Mouse (Mus musculus): Measurements from ENCODE around the gene Bace1. TPM values are rescaled to one million over a fixed set of nuclear protein-coding genes. Genes with fewer than 3 reads are reported as not detected.

Gene Bace1
- polyA plus RNA-seq, 2 experiments = 37.9 to 39.0 TPM

DNA sequence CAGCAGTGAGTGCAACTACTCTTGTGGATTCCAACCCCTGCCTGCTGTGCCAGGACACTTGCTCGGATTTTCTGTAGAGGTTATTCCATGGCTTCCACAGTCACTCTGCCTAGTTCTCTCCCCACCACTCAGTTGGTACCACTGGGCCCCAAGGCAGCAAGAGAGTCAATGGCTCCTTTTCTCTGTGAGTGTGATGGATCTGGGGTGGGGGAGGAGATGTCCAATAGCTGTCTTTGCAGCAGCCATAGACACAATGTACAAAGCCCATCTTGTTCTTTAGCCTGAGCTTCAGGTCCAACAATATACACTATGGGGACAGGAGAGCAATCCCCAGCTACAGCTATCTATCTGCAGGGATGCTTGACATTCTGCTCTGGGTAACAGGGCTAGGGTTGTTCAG lies 15.8 kb downstream of the Bace1 start:
- Histone ChIP-seq H3K27me3 (ENCODE audit: control insufficient read depth, insufficient read depth, low read length) (no peaks in the 10 kb centered on the region), H3K4me2 (replicated peaks; ENCODE audit: low read depth, low read length, severe bottlenecking) (no peak overlapping the region), H3K9me3 (ENCODE audit: control insufficient read depth, low read length) (no peaks in the 10 kb centered on the region), H3K4me3 (replicated peaks; ENCODE audit: low read length) (no peak overlapping the region), H3K4me1 (ENCODE audit: control insufficient read depth, insufficient read depth, low read length) (peaks cover 16% of the 10 kb centered on the region), H3K9ac (ENCODE audit: low read depth, low read length, severe bottlenecking) (no peak overlapping the region), H3K27ac (replicated peaks; ENCODE audit: low read depth, low read length) (no peak overlapping the region), H3K36me3 (ENCODE audit: control insufficient read depth, insufficient read depth, low read length) (peaks cover 43% of the 10 kb centered on the region)
- DNase-seq (ENCODE audit: low spot score) (no peak), ATAC-seq (ENCODE audit: low FRiP score, low read depth) (no peak)
- no peak for TF ChIP-seq POLR2A (IDR thresholded peaks at IDR 0.05; ENCODE audit: borderline replicate concordance, extremely low read depth, insufficient read depth, insufficient read length)
- WGBS = 100% methylated on average over 1 of the region's 1 CpGs

DNA sequence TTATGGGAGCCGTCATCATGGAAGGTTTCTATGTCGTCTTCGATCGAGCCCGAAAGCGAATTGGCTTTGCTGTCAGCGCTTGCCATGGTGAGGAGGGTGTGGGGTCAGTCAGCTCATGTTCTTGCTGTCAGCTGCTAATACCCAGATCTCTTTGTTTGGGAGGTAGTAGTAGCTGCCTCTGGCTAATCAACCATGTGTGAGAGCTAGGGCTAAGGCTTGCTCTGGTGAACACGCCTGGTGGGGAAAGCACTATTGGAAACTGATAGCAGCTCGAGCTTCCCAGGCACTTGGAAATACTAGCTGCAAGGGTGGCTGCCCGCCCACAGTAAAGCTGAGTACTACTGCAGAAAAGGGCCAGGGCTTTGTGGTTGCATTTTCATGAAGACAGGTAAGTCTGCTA lies 21.0 kb downstream of the Bace1 start:
- no peak overlapping the region for H3K9ac ChIP-seq (ENCODE audit: low read depth, low read length, severe bottlenecking)
- no peak overlapping the region for H3K4me3 ChIP-seq (replicated peaks; ENCODE audit: low read length)
- no peak for TF ChIP-seq POLR2A (IDR thresholded peaks at IDR 0.05; ENCODE audit: borderline replicate concordance, extremely low read depth, insufficient read depth, insufficient read length)
- H3K27ac ChIP-seq (replicated peaks; ENCODE audit: low read depth, low read length) = no peak overlapping the region
- H3K4me2 ChIP-seq (replicated peaks; ENCODE audit: low read depth, low read length, severe bottlenecking) = no peak overlapping the region
- WGBS = 90% methylated on average over 10 of the region's 10 CpGs
- ATAC-seq (ENCODE audit: low FRiP score, low read depth) (no peak), DNase-seq (ENCODE audit: low spot score) (no peak)
- no peaks in the 10 kb centered on the region for H3K4me1 ChIP-seq (ENCODE audit: control insufficient read depth, insufficient read depth, low read length)
- H3K27me3 ChIP-seq (ENCODE audit: control insufficient read depth, insufficient read depth, low read length) = no peaks in the 10 kb centered on the region
- no peaks in the 10 kb centered on the region for H3K9me3 ChIP-seq (ENCODE audit: control insufficient read depth, low read length)
- H3K36me3 ChIP-seq (ENCODE audit: control insufficient read depth, insufficient read depth, low read length) = peaks cover 91% of the 10 kb centered on the region

DNA sequence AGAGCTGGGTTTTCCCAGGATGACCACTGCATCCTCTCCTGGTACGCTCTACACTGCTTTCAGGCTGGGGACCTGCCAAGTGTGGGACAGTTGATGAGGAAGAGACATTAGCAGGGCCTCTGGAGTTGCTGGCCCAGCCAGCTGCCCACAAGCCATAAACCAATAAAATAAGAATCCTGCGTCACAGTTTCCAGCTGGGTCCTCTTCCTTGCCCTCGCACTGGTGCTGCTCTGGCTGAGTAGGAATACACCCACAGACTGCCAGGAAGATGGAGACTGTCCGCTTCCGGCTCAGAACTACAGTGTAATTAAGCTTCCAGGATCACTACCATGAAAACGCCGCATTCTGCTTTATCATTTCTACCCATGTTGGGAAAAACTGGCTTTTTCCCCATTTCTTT lies 23.4 kb downstream of the Bace1 start:
- Histone ChIP-seq H3K9ac (ENCODE audit: low read depth, low read length, severe bottlenecking) (no peak overlapping the region), H3K4me2 (replicated peaks; ENCODE audit: low read depth, low read length, severe bottlenecking) (no peak overlapping the region), H3K27me3 (ENCODE audit: control insufficient read depth, insufficient read depth, low read length) (no peaks in the 10 kb centered on the region), H3K9me3 (ENCODE audit: control insufficient read depth, low read length) (no peaks in the 10 kb centered on the region), H3K4me1 (ENCODE audit: control insufficient read depth, insufficient read depth, low read length) (no peaks in the 10 kb centered on the region), H3K4me3 (replicated peaks; ENCODE audit: low read length) (no peak overlapping the region), H3K36me3 (ENCODE audit: control insufficient read depth, insufficient read depth, low read length) (peaks cover 96% of the 10 kb centered on the region), H3K27ac (replicated peaks; ENCODE audit: low read depth, low read length) (no peak overlapping the region)
- DNase-seq (ENCODE audit: low spot score) (no peak), ATAC-seq (ENCODE audit: low FRiP score, low read depth) (no peak)
- TF ChIP-seq POLR2A (IDR thresholded peaks at IDR 0.05; ENCODE audit: borderline replicate concordance, extremely low read depth, insufficient read depth, insufficient read length) = no peak
- WGBS = 73% methylated on average over 7 of the region's 7 CpGs

DNA sequence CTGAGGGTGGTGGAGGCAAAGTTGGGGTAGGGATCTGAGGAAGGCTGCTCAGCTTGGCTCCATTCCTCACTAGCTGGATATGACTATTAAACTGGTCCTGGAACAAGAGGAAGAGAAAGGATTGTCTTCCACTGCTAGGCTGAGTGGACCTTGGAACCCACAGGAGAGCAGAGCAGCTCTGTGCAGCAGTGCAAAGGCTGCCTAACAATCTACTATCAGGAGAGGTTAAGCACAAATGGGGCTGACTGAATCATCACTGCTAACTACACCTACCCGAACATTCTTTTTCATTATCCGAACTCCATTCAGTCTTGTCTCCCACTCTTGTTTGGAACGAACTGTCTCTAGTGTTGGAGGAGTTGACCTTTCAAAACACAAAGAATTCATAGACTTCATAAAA lies 30.8 kb downstream of the Bace1 start:
- H3K27me3 ChIP-seq (ENCODE audit: control insufficient read depth, insufficient read depth, low read length) = no peaks in the 10 kb centered on the region
- H3K9me3 ChIP-seq (ENCODE audit: control insufficient read depth, low read length) = no peaks in the 10 kb centered on the region
- H3K4me2 ChIP-seq (replicated peaks; ENCODE audit: low read depth, low read length, severe bottlenecking) = no peak overlapping the region
- no peak overlapping the region for H3K9ac ChIP-seq (ENCODE audit: low read depth, low read length, severe bottlenecking)
- peaks cover 81% of the 10 kb centered on the region for H3K36me3 ChIP-seq (ENCODE audit: control insufficient read depth, insufficient read depth, low read length)
- WGBS = 95% methylated on average over 3 of the region's 3 CpGs
- no peak for TF ChIP-seq POLR2A (IDR thresholded peaks at IDR 0.05; ENCODE audit: borderline replicate concordance, extremely low read depth, insufficient read depth, insufficient read length)
- no peak for DNase-seq (ENCODE audit: low spot score)
- H3K27ac ChIP-seq (replicated peaks; ENCODE audit: low read depth, low read length) = no peak overlapping the region
- no peaks in the 10 kb centered on the region for H3K4me1 ChIP-seq (ENCODE audit: control insufficient read depth, insufficient read depth, low read length)
- ATAC-seq (ENCODE audit: low FRiP score, low read depth) = no peak
- no peak overlapping the region for H3K4me3 ChIP-seq (replicated peaks; ENCODE audit: low read length)

DNA sequence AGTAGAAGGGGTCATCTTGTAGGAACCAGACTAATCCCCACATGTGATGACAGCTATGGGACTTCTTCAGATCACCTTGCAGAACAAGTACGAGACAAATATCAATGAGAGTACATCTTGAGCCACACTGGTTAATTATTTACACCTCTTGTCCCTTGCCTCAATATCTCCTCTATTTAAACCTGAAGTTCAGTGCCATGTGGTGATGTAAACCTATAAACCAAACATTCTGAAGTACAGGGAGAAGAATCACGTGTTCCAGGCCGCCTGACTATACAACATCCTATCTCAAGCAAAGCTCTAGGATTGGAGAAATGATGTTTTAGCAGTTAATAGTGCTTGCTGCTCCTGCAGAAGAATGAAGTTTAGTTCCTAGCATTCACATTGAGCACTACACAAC lies 31.9 kb downstream of the Bace1 start:
- no peak for ATAC-seq (ENCODE audit: low FRiP score, low read depth)
- WGBS = 88% methylated on average over 3 of the region's 3 CpGs
- DNase-seq (ENCODE audit: low spot score) = no peak
- H3K27ac ChIP-seq (replicated peaks; ENCODE audit: low read depth, low read length) = no peak overlapping the region
- H3K4me2 ChIP-seq (replicated peaks; ENCODE audit: low read depth, low read length, severe bottlenecking) = no peak overlapping the region
- no peaks in the 10 kb centered on the region for H3K4me1 ChIP-seq (ENCODE audit: control insufficient read depth, insufficient read depth, low read length)
- H3K27me3 ChIP-seq (ENCODE audit: control insufficient read depth, insufficient read depth, low read length) = no peaks in the 10 kb centered on the region
- no peak for TF ChIP-seq POLR2A (IDR thresholded peaks at IDR 0.05; ENCODE audit: borderline replicate concordance, extremely low read depth, insufficient read depth, insufficient read length)
- H3K9ac ChIP-seq (ENCODE audit: low read depth, low read length, severe bottlenecking) = no peak overlapping the region
- peaks cover 80% of the 10 kb centered on the region for H3K36me3 ChIP-seq (ENCODE audit: control insufficient read depth, insufficient read depth, low read length)
- H3K9me3 ChIP-seq (ENCODE audit: control insufficient read depth, low read length) = no peaks in the 10 kb centered on the region
- no peak overlapping the region for H3K4me3 ChIP-seq (replicated peaks; ENCODE audit: low read length)

DNA sequence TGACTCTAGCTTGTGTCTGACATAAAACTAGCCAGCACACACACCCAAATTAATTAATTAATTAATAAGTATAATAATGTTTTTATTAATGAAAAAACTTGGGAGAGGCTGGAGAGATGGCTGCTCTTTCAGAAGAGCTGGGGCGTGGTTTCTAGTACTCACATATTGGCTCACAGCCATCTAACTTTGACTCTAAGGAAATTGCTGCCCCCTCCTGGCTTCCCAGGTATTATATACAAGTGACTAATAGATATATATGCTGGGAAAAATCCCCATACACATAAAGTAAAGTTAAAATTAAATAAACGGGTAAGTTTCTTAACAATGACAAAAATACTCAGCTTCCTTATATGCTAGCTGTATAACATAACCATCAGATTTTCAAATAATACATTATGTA lies 39.5 kb downstream of the Bace1 start:
- peak; percentile 81 for DNase-seq (ENCODE audit: low spot score)
- TF ChIP-seq POLR2A (IDR thresholded peaks at IDR 0.05; ENCODE audit: borderline replicate concordance, extremely low read depth, insufficient read depth, insufficient read length) = no peak

More for the DNA sequence above, 39.5 kb downstream of the Bace1 start:
- 70% methylated on average over 2 of the region's 2 CpGs for WGBS
- H3K27me3 ChIP-seq (ENCODE audit: control insufficient read depth, insufficient read depth, low read length) = no peaks in the 10 kb centered on the region
- H3K4me1 ChIP-seq (ENCODE audit: control insufficient read depth, insufficient read depth, low read length) = no peaks in the 10 kb centered on the region
- no peak for ATAC-seq (ENCODE audit: low FRiP score, low read depth)
- H3K4me3 ChIP-seq (replicated peaks; ENCODE audit: low read length) = no peak overlapping the region
- peaks cover 62% of the 10 kb centered on the region for H3K36me3 ChIP-seq (ENCODE audit: control insufficient read depth, insufficient read depth, low read length)
- H3K9ac ChIP-seq (ENCODE audit: low read depth, low read length, severe bottlenecking) = no peak overlapping the region
- no peak overlapping the region for H3K4me2 ChIP-seq (replicated peaks; ENCODE audit: low read depth, low read length, severe bottlenecking)
- no peaks in the 10 kb centered on the region for H3K9me3 ChIP-seq (ENCODE audit: control insufficient read depth, low read length)
- H3K27ac ChIP-seq (replicated peaks; ENCODE audit: low read depth, low read length) = no peak overlapping the region
